Mouse (Mus musculus): Measurements from ENCODE around the gene Cers6. TPM values are rescaled to one million over a fixed set of nuclear protein-coding genes. Genes with fewer than 3 reads are reported as not detected.

The Cers6 gene
- polyA plus RNA-seq, 1 experiment from 2014 or later, result 55.0 TPM

DNA sequence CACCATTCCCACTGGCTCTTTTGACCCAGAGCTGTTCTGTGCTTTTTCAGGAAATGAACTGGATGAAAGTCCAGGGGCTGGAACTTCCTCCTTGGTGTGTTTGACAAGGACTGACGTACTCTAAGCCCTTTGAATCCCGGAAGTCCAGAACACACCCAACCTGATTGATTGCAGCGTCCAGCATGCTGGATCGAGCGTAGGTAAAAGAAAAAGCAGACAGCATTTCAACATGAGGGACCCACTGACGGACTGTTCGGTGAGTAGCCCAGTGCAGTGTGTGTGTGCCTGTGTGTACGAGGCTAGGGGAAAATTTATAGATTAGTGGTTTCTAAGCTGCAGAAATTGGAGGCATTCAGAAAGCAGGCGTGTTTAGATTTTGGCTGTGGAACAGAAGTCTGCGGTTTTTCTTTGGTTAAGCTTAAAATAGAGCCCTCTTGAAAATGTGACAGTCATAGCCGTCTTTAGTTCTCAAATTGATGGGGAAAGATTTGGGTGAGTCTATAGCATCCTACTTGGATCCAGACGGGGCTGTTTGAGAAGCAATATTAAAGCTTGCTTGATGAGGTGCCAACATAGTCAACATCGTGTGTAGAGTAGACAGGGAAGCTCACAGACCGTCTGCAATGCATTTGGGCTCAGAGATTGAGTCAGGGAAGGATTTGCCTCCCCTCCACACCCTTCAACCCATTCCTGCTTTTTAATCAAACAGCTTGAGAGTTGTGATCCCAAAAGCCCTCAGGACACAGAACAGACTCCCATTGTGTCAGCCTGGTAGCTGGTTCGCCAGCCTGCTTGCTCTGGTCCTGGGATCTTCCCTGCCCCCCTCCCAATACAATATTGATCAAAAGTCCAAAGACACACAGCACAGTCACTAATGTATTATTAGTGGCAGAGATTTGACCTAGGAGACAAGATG lies 274.7 kb downstream of the Cers6 start, which contains the start of gene Nostrin:
Gene Nostrin, plus strand, starts transcription at position 140 of the 916 bp plus-strand sequence.
- peak; percentile 76; the same call in 1 of the 2 replicates for ATAC-seq (replicated peaks)
- H3K9ac ChIP-seq (replicated peaks), result no peak within 1 kb of the TSS
- no peaks in the 10 kb centered on the region for H3K4me1 ChIP-seq
- WGBS, result 74% methylated on average over 15 of the region's 15 CpGs
- H3K9me3 ChIP-seq, result no peaks in the 10 kb centered on the region
- H3K27me3 ChIP-seq, result no peaks in the 10 kb centered on the region
- no peak within 1 kb of the TSS for H3K4me3 ChIP-seq
- no peak within 1 kb of the TSS for H3K4me2 ChIP-seq (replicated peaks)
- no peaks in the 10 kb centered on the region for H3K36me3 ChIP-seq
- peak within 1 kb of the TSS; percentile 46; the same call in 1 of the 2 replicates for H3K27ac ChIP-seq (replicated peaks)

DNA sequence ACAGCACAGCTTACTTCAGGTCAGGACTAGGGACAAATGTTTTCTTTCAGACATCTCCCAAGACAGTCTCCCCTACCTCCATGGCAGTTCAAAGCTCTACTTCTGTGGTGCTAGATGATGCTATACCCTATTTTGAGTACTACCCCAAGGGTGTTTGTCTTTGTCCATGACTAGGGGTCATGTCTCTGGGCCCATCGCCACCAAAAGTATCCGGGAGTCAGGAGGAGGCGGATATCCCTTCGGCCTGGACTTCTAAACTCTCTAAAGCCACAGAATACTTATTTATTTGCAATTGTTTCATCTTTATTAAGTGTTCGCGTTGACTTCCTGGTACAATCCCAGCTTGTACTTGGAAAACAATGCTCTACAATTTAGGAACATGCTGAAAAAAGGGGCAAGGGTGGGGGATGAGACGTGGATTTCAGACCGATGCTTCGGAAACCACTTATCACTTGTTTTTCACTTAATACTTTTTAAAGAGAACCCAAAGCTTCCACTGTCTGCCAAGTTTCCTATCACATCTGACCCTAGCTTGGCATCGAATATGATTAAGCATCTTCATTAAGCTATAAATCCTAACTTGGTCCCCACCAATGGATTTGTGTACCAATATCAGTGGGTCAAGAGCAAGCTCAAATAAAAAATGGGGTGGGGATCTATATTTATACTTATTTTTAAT lies 276.3 kb downstream of the Cers6 start:
- Histone ChIP-seq H3K9ac (replicated peaks) (no peak overlapping the region), H3K4me2 (replicated peaks) (no peak overlapping the region), H3K27ac (replicated peaks) (no peak overlapping the region), H3K4me3 (no peak overlapping the region), H3K4me1 (no peaks in the 10 kb centered on the region), H3K9me3 (no peaks in the 10 kb centered on the region), H3K27me3 (no peaks in the 10 kb centered on the region), H3K36me3 (no peaks in the 10 kb centered on the region)
- WGBS, result 91% methylated on average over 10 of the region's 10 CpGs
- no peak for ATAC-seq (replicated peaks)

DNA sequence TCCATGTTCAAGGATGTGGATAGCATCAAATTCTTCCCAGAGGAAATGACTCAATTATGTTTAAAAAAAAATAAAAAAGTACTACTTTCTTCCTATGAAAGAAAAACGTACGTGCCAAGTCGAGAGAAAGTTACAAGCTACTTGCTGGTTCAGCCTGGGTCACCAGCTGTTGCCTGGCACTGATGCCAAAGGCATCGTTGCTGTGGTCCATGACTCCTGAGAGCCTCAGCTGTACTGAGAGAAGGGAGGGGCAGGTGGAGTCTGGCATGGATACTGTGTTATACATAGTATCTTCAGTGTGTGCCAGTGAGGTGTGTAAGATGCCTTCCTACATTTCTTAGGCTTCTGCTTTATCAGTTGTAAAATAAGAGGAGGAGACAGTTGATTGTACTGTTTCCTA lies 277.5 kb downstream of the Cers6 start:
- Histone ChIP-seq H3K4me1 (no peaks in the 10 kb centered on the region), H3K36me3 (no peaks in the 10 kb centered on the region), H3K27ac (replicated peaks) (no peak overlapping the region), H3K27me3 (no peaks in the 10 kb centered on the region), H3K9ac (replicated peaks) (no peak overlapping the region), H3K9me3 (no peaks in the 10 kb centered on the region), H3K4me2 (replicated peaks) (no peak overlapping the region), H3K4me3 (no peak overlapping the region)
- ATAC-seq (replicated peaks), result no peak
- 69% methylated on average over 4 of the region's 4 CpGs for WGBS

DNA sequence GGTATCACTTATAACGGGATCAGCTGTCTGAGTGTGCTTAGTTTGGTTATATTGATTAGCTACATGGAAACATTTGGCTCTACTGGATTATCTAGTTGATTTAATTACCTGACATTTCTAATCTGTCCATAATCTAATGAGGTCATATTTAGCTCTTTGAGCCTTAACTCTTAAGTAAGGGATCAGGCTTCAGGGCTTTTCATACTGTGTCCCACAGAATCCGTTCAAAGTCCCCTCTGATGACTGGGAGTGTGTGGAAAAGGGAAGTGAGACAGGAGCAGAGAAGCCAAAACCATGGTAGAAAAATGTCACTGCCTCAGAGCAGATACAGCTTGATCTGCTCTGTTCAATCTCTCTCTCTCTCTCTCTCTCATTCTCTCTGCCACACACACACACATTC lies 279.0 kb downstream of the Cers6 start:
- Histone ChIP-seq H3K4me3 (no peak overlapping the region), H3K27me3 (no peaks in the 10 kb centered on the region), H3K4me2 (replicated peaks) (no peak overlapping the region), H3K9me3 (no peaks in the 10 kb centered on the region), H3K36me3 (no peaks in the 10 kb centered on the region), H3K9ac (replicated peaks) (no peak overlapping the region), H3K4me1 (no peaks in the 10 kb centered on the region), H3K27ac (replicated peaks) (no peak overlapping the region)
- no peak for ATAC-seq (replicated peaks)
- WGBS, result 67% methylated on average over 2 of the region's 2 CpGs

DNA sequence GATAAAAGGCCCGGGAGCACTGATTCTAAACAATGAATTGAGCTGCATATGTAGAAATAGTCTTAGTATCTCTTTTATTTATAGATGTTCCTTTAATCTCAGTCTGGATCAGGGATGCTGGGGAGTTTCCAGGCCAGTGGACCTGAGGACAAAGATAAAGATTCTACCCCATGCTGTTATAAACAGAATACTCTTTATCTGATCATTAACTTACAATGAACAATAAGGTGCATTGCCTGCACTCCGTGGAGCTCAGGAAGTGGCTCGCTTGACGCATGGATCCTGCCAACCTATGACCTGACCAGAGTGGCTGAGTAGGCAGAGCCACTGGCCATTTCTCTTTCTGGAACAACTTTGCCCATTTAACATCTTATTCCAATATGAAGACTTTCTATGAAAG lies 279.6 kb downstream of the Cers6 start:
- Histone ChIP-seq H3K9ac (replicated peaks) (no peak overlapping the region), H3K4me1 (no peaks in the 10 kb centered on the region), H3K4me2 (replicated peaks) (no peak overlapping the region), H3K9me3 (no peaks in the 10 kb centered on the region), H3K4me3 (no peak overlapping the region), H3K36me3 (no peaks in the 10 kb centered on the region), H3K27me3 (no peaks in the 10 kb centered on the region), H3K27ac (replicated peaks) (no peak overlapping the region)
- WGBS, result 70% methylated on average over 4 of the region's 4 CpGs
- ATAC-seq (replicated peaks), result no peak

DNA sequence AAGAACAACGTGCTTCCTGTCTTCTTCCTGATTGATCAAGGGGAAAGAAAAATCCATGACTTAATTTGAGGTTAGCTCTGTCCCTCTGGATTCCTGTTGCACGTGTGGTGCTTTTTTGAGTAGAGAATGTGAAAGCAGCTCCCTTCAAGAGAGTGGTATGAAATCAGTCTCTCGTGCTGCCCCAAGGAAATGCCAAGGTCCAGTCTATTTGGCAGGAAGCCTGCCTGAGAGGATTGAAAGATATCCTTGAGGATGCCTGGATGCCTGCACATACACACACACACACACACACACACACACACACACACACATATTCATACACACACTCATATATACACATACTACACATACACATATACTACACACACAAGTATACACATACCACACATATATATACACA lies 287.4 kb downstream of the Cers6 start:
- WGBS, result 79% methylated on average over 3 of the region's 3 CpGs
- H3K36me3 ChIP-seq, result no peaks in the 10 kb centered on the region
- H3K4me1 ChIP-seq, result no peaks in the 10 kb centered on the region
- no peak overlapping the region for H3K27ac ChIP-seq (replicated peaks)
- no peak overlapping the region for H3K9ac ChIP-seq (replicated peaks)
- no peak overlapping the region for H3K4me3 ChIP-seq
- ATAC-seq (replicated peaks), result no peak
- no peaks in the 10 kb centered on the region for H3K9me3 ChIP-seq
- H3K27me3 ChIP-seq, result no peaks in the 10 kb centered on the region
- no peak overlapping the region for H3K4me2 ChIP-seq (replicated peaks)

DNA sequence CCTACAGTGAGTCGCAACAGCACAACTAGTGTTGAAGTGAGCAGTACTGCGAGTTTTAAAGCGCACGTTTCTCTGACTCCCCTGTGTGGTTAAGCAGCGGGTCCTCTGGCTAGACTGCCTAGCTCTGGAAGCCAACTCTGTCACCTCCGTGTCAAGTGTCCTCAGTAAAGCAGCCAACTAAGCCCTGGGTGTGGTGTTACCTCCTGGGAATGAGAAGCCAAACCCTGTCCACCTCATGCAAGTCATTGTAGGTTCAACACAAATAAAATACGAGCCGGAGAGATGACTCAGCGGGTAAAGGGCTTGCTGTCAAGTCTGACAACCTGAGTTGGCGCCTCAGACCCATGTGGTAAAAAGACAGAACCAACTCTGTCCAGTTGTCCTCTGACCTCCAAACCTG lies 287.9 kb downstream of the Cers6 start:
- no peak overlapping the region for H3K9ac ChIP-seq (replicated peaks)
- no peaks in the 10 kb centered on the region for H3K4me1 ChIP-seq
- H3K27ac ChIP-seq (replicated peaks), result no peak overlapping the region
- H3K27me3 ChIP-seq, result no peaks in the 10 kb centered on the region
- no peaks in the 10 kb centered on the region for H3K9me3 ChIP-seq
- H3K4me2 ChIP-seq (replicated peaks), result no peak overlapping the region
- H3K4me3 ChIP-seq, result no peak overlapping the region
- 92% methylated on average over 10 of the region's 10 CpGs for WGBS
- ATAC-seq (replicated peaks), result no peak
- no peaks in the 10 kb centered on the region for H3K36me3 ChIP-seq

DNA sequence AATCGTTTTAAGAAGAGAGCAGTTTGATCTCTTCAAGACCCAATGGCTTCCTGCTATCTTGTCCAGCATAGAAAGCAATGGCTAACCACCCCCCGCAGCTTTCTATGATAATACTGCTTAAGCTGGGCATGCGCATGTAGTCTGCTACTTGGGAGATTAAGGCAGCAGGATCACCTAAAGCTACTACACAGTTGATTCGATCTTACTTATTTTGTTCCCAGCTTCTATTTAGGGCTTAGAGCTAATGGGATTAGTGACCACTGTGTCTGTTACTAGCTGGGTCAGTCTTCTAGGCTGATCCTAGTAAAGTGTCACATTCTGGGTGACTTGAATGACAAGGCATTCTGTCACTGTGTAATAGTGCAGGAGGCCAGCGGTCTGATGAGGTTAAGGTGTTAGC lies 289.6 kb downstream of the Cers6 start:
- H3K27me3 ChIP-seq, result no peaks in the 10 kb centered on the region
- WGBS, result 44% methylated on average over 5 of the region's 5 CpGs

DNA sequence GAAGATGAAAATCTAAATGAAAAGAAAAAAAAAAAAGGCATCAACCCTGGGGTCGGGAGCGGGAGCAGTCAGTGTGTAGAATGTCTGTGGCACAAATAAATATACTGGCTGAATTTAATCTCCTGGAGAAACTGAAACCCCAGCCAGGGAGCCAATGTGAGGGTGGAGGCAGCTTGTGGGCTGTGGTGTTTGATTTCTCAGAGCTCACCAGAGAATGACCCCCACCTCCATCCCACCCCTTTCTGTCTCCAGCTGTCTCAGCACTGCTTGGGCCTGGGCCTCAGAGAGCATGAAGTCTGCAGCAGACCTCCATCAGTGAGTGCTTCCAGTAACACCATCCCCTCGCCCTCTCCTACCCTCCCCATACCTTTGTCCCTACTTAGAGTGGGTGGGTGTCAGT lies 294.6 kb downstream of the Cers6 start:
- H3K4me2 ChIP-seq (replicated peaks), result no peak overlapping the region
- H3K9me3 ChIP-seq, result no peaks in the 10 kb centered on the region
- H3K4me1 ChIP-seq, result no peaks in the 10 kb centered on the region
- no peak overlapping the region for H3K4me3 ChIP-seq
- H3K36me3 ChIP-seq, result no peaks in the 10 kb centered on the region
- no peak overlapping the region for H3K27ac ChIP-seq (replicated peaks)
- 77% methylated on average over 3 of the region's 3 CpGs for WGBS
- no peak overlapping the region for H3K9ac ChIP-seq (replicated peaks)
- ATAC-seq (replicated peaks), result no peak
- H3K27me3 ChIP-seq, result no peaks in the 10 kb centered on the region

More for the DNA sequence above, 289.6 kb downstream of the Cers6 start:
- no peak for ATAC-seq (replicated peaks)
- no peak overlapping the region for H3K4me3 ChIP-seq
- H3K4me2 ChIP-seq (replicated peaks), result no peak overlapping the region
- no peak overlapping the region for H3K9ac ChIP-seq (replicated peaks)
- H3K9me3 ChIP-seq, result no peaks in the 10 kb centered on the region
- no peaks in the 10 kb centered on the region for H3K36me3 ChIP-seq
- no peaks in the 10 kb centered on the region for H3K4me1 ChIP-seq
- no peak overlapping the region for H3K27ac ChIP-seq (replicated peaks)

DNA sequence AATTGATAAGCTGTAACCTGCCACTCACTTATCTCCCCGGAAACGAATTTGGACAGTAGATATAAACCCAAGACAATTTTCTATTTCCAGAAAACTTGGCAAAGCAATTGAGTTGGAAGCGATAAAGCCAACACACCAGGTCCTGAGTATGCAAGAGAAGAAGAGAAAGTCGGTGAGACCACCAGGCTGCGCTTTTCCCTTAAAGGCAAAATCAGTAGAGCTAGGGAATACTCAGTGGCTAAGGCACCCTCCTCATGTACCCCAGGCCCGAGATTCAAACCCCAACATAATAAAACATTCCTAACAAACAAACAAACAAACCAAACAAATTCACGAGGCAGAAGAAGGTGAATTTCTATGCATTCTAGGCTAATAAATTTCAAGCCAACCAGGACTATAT lies 295.0 kb downstream of the Cers6 start:
- Histone ChIP-seq H3K9ac (replicated peaks) (no peak overlapping the region), H3K4me1 (no peaks in the 10 kb centered on the region), H3K27me3 (no peaks in the 10 kb centered on the region), H3K27ac (replicated peaks) (no peak overlapping the region), H3K4me2 (replicated peaks) (no peak overlapping the region), H3K9me3 (no peaks in the 10 kb centered on the region), H3K4me3 (no peak overlapping the region), H3K36me3 (no peaks in the 10 kb centered on the region)
- ATAC-seq (replicated peaks), result no peak
- 67% methylated on average over 7 of the region's 7 CpGs for WGBS

DNA sequence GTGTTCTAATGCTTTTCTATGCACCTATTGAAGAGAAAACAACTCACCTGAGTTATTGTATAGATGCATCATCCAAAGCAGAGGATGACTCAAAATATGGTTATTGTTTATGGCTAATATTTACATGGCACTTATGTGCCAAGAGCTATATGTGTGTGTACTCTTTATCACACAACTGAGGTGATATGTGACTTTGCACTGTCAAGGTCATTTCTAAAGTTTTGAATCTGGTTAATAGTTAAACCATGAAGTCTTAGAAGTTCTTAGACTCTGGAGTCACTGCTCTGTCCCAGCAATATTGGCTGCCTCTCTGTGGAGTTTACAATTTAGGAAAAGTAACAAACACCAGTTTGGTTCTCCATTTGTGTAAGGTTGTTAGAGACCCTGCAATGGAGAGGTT lies 297.7 kb downstream of the Cers6 start:
- no peak for ATAC-seq (replicated peaks)
- H3K27me3 ChIP-seq, result no peaks in the 10 kb centered on the region
- H3K4me1 ChIP-seq, result no peaks in the 10 kb centered on the region
- H3K9me3 ChIP-seq, result no peaks in the 10 kb centered on the region
- no peak overlapping the region for H3K4me3 ChIP-seq
- no peaks in the 10 kb centered on the region for H3K36me3 ChIP-seq
- H3K4me2 ChIP-seq (replicated peaks), result no peak overlapping the region
- no peak overlapping the region for H3K9ac ChIP-seq (replicated peaks)
- H3K27ac ChIP-seq (replicated peaks), result no peak overlapping the region

Data from forebrain, embryonic 15.5 days (tissue).